Mouse (Mus musculus): ENCODE measurements at regions not wholly inside any gene's neighbourhood (a gene's known extent, or its start where the extent isn't known, plus 50 kb on each side); places are given as distances from the start of the nearest gene placed in this dataset.
A peak's percentile ranks its signal among the peaks of the same experiment; 100 is the strongest.

DNA sequence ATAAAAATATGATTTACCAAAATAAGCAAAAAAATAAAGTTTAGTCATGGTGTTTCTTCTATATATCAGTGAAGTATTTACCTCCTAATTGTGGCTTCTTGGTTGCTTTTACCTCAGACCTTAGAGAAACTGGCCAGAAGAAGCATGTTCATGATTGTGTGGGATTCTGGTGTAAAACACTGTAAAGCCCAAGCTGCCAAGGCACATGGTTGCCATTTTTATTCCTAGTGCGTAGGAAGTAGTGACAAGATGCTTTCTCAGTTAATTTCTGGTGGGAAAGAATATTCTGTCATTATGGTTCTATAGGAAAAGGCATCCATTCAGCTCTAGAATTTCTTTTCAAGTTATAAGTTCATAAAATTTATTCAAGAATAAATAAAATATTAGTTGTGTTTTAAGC lies 805.2 kb downstream of the Olfm4 start:
- DNase-seq (ENCODE audit: low spot score) = no peak

- no peak for DNase-seq (ENCODE audit: low spot score)
Observed at GRCm38 (mm10) chr14:80799370-80799959, 815.6 kb downstream of the Olfm4 start.

DNA sequence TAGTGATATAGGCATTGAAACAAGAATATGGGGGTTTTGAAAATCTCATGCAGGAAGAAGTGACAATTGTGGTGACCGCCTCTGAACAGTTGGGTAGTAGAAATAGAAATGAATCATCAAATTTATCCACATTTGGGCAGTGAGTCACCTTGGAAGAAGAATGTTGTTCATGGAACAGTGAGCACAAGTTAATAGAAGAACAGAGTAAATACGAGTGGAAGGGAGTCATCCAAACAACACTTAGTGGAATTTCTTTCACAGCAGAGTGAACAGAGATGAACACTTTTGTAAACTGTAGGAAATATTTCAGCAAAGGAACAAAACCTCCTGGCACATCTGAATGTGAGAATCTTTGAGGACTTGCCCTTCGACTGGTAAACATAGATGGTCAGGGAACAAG lies 846.6 kb downstream of the Olfm4 start:
- DNase-seq (ENCODE audit: low spot score) = no peak

DNA sequence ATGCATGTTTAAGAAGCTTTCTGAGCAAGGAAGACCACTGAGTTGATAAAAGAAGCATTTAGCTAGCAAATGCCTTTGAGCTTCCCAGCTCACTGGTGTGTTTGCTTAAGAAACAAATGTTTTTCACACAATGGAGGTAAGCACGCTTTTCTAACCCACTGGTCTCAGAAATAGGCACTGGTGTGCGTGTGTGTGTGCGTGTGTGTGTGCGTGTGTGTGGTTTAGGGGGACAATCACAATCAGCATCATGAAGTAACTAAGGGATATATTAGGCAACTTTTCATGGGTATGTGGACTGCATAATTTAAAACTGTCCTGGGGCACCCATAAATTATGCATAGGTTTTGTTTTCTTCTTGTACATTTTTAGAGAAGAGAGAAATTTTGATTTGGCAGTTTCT lies 860.7 kb downstream of the Olfm4 start:
- DNase-seq (ENCODE audit: low spot score) = no peak

DNA sequence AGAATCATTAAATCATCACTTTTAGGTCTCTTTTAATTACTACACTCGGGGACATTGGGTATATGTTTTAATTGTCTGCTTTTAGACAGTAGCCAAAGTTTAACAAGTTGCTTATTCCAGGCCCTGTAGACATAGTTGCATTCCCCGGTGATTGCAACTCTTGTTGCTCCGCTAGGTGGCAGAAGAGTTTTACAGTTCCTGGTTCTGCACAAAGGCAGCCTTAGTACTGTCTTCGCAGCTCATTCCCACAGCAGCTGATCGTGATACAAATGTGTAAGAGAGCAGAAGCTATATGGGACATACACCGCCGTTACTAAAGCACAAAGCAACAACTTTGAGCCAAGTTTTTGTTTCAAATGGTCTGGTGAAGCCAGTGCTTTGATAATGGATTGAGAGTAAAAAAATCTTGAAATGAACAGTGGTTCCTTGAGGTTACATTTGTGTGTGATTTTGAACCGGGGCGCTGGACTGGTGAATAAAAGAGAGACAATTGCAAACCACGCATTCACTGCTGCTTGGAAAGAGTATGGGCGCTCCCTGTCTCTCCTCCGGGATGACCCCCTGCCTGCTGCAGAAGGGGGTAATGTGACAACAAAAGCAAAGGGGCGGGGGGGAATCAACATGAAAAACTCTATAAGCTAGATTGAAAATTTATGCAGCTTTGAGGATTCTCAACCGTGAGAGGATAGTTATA lies 861.8 kb downstream of the Olfm4 start:
- DNase-seq (ENCODE audit: low spot score) = peak; percentile 31

DNA sequence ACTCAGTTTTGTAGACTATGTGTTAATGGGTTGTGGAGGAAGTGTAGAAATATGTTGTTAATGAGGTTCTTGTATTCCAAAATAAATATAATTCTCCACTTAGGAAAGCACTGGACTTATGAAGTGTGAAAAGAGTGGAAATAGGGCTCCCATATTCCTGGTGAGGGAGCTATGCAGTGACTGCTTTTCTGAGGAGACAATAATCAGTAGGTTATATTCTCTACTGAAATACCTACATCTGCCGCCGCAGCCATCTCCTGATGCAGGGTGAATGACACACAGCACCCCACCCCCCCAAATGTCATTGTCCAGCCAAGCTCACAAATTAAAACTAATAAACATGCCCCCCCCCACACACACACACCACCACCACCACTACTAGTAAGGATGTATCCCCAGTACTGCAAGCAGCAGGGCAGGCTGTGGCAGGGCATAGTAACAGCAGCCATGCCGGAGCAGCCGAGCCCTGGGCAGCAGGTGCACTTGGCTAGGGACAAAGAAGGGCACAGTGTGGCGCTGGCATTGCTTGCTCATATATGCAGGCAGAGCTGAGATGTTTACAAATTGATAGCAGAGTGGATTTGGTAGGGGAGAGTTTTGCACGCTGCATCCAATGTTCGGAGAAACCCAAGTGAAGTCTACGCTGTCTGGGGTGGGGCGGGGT lies 862.7 kb downstream of the Olfm4 start:
- no peak for DNase-seq (ENCODE audit: low spot score)

All from MN1 (cell line).